Mouse (Mus musculus): ENCODE measurements around the gene Edn2.

GRCm38 (mm10) chr4:120127333-120127732 lies 33.7 kb upstream of the Edn2 start:
- TF ChIP-seq EP300 (IDR thresholded peaks at IDR 0.05; ENCODE audit: insufficient read depth, low read depth, low read length) = no peak
- no peak for TF ChIP-seq POLR2A (IDR thresholded peaks at IDR 0.05; ENCODE audit: insufficient read depth, low read length)
